Mouse (Mus musculus) embryonic facial prominence, embryonic 10.5 days (tissue): ENCODE data around the gene Epb41l2. TPM values are rescaled to one million over a fixed set of nuclear protein-coding genes. Genes with fewer than 3 reads are reported as not detected.

Source experiments
- DNase-seq: peaks from one replicate; pipeline ENCODE4 v3.0.0-alpha.2; 2017; ENCODE audit warnings: low spot score
- H3K27ac ChIP-seq: fragments of 300-500 bp; sonication (generic); replicated peaks from 2 replicates; pipeline ENCODE4 v1.5.1; 2016; ENCODE audit warnings: mild to moderate bottlenecking
- H3K27me3 ChIP-seq: fragments of 300-500 bp; sonication (generic); replicated peaks from 2 replicates; pipeline ENCODE4 v1.6.1; 2016; ENCODE audit warnings: low read depth, mild to moderate bottlenecking; ENCODE audit not compliant: poor library complexity, severe bottlenecking
- H3K36me3 ChIP-seq: fragments of 300-500 bp; sonication (generic); replicated peaks from 2 replicates; pipeline ENCODE4 v1.6.1; 2016; ENCODE audit warnings: mild to moderate bottlenecking, moderate library complexity
- H3K4me1 ChIP-seq: fragments of 300-500 bp; sonication (generic); 2 replicates; pipeline ENCODE4 v1.6.1; 2016
- H3K4me3 ChIP-seq: fragments of 300-500 bp; sonication (generic); 2 replicates; pipeline ENCODE4 v1.5.1; 2016; ENCODE audit warnings: mild to moderate bottlenecking, moderate library complexity
- H3K9me3 ChIP-seq: fragments of 300-500 bp; sonication (generic); 2 replicates; pipeline ENCODE4 v1.6.1; 2016; ENCODE audit warnings: mild to moderate bottlenecking
- WGBS: fragments of 180-500 bp; shearing (Covaris S2); methylation state at CpG from one replicate; pipeline ENCODE4 v1.1.7; 2016; 5-methylcytosine and 5-hydroxymethylcytosine counted together
- polyA plus RNA-seq: library from polyadenylated mRNA; unstranded; fragments of >200 nt; fragmentation: Nextera tagmentation; extraction: Ambion mirVana; gene quantifications from 2 replicates; pipeline ENCODE4 v1.2.1, GENCODE M21; 2016

The Epb41l2 gene
- polyA plus RNA-seq, 1 experiment from 2014 or later = 52.9 TPM

DNA sequence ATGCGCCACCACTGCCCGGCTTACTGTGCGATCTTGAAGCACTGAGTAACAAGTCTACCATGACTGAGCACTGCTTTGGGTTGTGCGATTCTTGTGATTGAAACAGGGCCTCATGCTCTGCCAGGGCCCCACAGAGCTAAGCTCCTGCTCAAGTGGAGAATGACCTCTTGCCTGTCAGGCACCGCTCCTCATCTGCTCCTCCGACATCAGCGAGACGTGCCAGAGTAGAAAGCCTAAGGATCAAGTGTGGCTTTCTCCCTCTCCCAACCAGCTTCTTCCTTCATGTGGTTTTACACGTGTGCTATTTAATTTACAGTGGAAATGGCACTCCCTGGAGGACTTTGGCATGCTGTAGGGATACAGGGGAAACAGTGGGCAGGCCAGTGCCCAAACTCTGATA is 10.1 kb downstream of the Epb41l2 start:
- DNase-seq = no peak
- peaks cover 75% of the 10 kb centered on the region for H3K4me1 ChIP-seq
- WGBS = 85% methylated on average over 9 of the region's 9 CpGs
- no peak overlapping the region for H3K4me3 ChIP-seq
- no peaks in the 10 kb centered on the region for H3K36me3 ChIP-seq
- H3K9me3 ChIP-seq = no peaks in the 10 kb centered on the region
- no peaks in the 10 kb centered on the region for H3K27me3 ChIP-seq
- peak overlapping the region; percentile 12; the same call in 1 of the 2 replicates for H3K27ac ChIP-seq

DNA sequence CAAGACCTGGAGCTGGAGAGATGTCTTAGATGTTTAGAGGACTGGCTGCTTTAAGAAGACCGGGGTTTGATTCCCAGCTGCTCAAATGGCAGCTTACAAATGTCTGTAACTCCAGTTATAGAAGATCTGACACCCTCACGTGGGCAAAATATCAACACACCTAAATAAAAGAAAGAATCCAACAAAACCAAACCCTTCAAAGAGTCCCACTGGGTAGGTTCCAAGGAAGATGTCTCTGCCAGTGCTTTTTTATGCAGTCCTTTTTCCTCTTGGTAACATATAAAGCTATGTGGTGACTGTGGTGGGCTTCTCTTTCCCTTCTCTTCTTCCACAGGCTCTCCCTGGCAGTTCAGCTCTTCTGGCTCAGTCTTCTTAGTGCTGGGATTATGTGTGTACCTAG is 11.7 kb downstream of the Epb41l2 start:
- H3K27ac ChIP-seq = peak overlapping the region; percentile 71
- no peaks in the 10 kb centered on the region for H3K36me3 ChIP-seq
- no peak overlapping the region for H3K4me3 ChIP-seq
- H3K9me3 ChIP-seq = no peaks in the 10 kb centered on the region
- 61% methylated on average over 2 of the region's 2 CpGs for WGBS
- DNase-seq = no peak
- H3K4me1 ChIP-seq = peaks cover 79% of the 10 kb centered on the region
- H3K27me3 ChIP-seq = no peaks in the 10 kb centered on the region

GRCm38 (mm10) chr10:25371915-25372371 is 12.3 kb downstream of the Epb41l2 start:
- Histone ChIP-seq H3K9me3 (no peaks in the 10 kb centered on the region), H3K4me3 (peak overlapping the region; percentile 9; the same call in 1 of the 2 replicates), H3K27ac (peak overlapping the region; percentile 67), H3K4me1 (peaks cover 73% of the 10 kb centered on the region), H3K36me3 (no peaks in the 10 kb centered on the region; the same call in 1 of the 2 replicates), H3K27me3 (no peaks in the 10 kb centered on the region)
- WGBS = 20% methylated on average over 3 of the region's 3 CpGs
- no peak for DNase-seq

DNA sequence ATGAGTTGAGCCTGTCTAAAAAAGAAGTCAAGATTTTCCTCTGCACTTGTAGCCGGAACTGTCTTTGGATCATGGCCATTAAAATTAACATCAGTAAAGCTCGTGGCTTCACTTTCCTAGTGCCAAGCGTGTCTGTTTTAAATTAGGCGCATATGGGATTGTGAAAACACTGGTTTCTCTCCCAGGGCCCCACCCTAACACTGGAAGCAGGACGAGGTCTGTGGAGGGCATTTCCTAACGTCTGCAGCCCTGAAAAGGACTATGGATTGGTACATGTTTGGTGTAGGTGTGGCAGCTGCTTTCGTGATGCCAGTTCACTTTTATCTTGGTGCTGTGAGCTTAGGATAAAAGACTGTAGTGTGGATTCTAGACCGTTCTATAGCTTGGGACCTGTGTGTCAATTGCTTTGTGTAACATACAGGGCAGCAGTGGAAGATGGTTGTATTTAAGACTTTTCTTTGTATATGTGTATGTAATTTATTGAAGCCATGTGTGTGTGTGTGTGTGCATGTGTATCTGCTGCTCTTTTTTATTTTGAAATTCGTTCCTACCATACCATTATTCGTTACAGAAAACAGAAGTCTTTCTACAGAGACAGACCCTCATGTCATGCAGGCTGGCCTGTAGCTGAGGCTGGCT is 13.0 kb downstream of the Epb41l2 start:
- peak; percentile 60 for DNase-seq
- H3K9me3 ChIP-seq = no peaks in the 10 kb centered on the region
- no peak overlapping the region for H3K4me3 ChIP-seq
- H3K27ac ChIP-seq = peak overlapping the region; percentile 74
- H3K4me1 ChIP-seq = peaks cover 68% of the 10 kb centered on the region
- no peaks in the 10 kb centered on the region for H3K27me3 ChIP-seq
- WGBS = 31% methylated on average over 10 of the region's 10 CpGs
- H3K36me3 ChIP-seq = peaks cover 4% of the 10 kb centered on the region

- H3K27me3 ChIP-seq = no peaks in the 10 kb centered on the region
- no peaks in the 10 kb centered on the region for H3K9me3 ChIP-seq
- no peak overlapping the region for H3K27ac ChIP-seq
- peaks cover 22% of the 10 kb centered on the region for H3K36me3 ChIP-seq
- no peak overlapping the region for H3K4me3 ChIP-seq
- H3K4me1 ChIP-seq = peaks cover 52% of the 10 kb centered on the region
- no peak for DNase-seq
- WGBS = 85% methylated on average over 4 of the region's 4 CpGs
Observed at GRCm38 (mm10) chr10:25375036-25375435, 15.4 kb downstream of the Epb41l2 start.

- H3K27ac ChIP-seq = no peak overlapping the region
- no peak for DNase-seq
- H3K9me3 ChIP-seq = no peaks in the 10 kb centered on the region
- H3K27me3 ChIP-seq = no peaks in the 10 kb centered on the region
- H3K4me1 ChIP-seq = peaks cover 27% of the 10 kb centered on the region
- no peak overlapping the region for H3K4me3 ChIP-seq
- 91% methylated on average over 6 of the region's 6 CpGs for WGBS
- peaks cover 22% of the 10 kb centered on the region for H3K36me3 ChIP-seq
Observed at GRCm38 (mm10) chr10:25380746-25381481, 21.3 kb downstream of the Epb41l2 start.

DNA sequence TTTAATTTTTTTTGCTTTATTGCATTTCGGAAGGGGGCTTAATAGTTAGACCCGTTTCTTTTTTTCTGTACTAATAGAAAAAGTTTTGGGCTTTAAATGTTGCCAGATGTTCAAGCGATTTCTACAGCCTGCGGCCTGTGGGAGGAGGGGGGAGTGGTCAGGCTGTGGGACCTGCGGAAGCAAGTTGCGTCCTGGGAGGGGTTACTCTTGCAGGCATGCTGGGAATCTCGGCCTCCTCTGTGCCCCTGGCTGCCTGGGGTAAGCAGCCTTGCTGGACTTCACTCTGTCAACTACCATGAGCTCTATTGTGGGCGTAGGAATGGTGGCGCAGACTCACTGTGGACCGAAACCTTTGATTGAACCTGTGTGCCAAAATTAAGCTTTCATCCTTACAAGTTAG is 22.4 kb downstream of the Epb41l2 start:
- WGBS = 25% methylated on average over 10 of the region's 10 CpGs
- peak overlapping the region; percentile 75 for H3K27ac ChIP-seq
- peak; percentile 84 for DNase-seq

GRCm38 (mm10) chr10:25383171-25383570 is 23.6 kb downstream of the Epb41l2 start:
- H3K27me3 ChIP-seq = no peaks in the 10 kb centered on the region
- no peak for DNase-seq
- no peak overlapping the region for H3K4me3 ChIP-seq
- 74% methylated on average over 5 of the region's 5 CpGs for WGBS
- peaks cover 12% of the 10 kb centered on the region for H3K36me3 ChIP-seq
- peaks cover 45% of the 10 kb centered on the region for H3K4me1 ChIP-seq
- no peaks in the 10 kb centered on the region for H3K9me3 ChIP-seq
- H3K27ac ChIP-seq = no peak overlapping the region

More for the DNA sequence above, 22.4 kb downstream of the Epb41l2 start:
- peak overlapping the region; percentile 25; the same call in 1 of the 2 replicates for H3K4me3 ChIP-seq
- no peaks in the 10 kb centered on the region for H3K27me3 ChIP-seq
- H3K4me1 ChIP-seq = peaks cover 37% of the 10 kb centered on the region
- H3K9me3 ChIP-seq = no peaks in the 10 kb centered on the region
- H3K36me3 ChIP-seq = peaks cover 22% of the 10 kb centered on the region

DNA sequence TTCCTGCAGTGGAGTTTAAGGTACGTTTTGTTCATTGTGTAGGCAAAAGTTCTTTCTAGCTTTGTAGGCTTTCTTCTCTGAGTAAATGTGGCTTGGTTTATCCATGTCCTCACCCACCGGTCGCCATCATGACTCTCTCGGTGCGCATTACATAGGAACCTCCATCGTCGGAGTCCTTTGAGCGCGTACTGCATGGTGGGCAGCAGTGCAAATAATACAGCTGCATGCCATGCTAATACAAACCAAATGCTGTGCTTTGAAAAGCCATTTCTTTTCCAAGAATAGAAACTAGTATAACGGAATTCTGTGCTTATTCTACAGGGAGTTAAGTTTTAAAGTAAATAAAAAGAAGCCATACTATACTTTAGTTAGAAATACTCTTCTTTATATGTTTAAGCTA is 24.8 kb downstream of the Epb41l2 start:
- no peak overlapping the region for H3K4me3 ChIP-seq
- no peak for DNase-seq
- peaks cover 1% of the 10 kb centered on the region; the same call in 1 of the 2 replicates for H3K36me3 ChIP-seq
- no peaks in the 10 kb centered on the region for H3K9me3 ChIP-seq
- 68% methylated on average over 10 of the region's 10 CpGs for WGBS
- no peak overlapping the region for H3K27ac ChIP-seq
- no peaks in the 10 kb centered on the region for H3K27me3 ChIP-seq
- H3K4me1 ChIP-seq = peaks cover 45% of the 10 kb centered on the region

GRCm38 (mm10) chr10:25385811-25386580 is 26.4 kb downstream of the Epb41l2 start:
- no peak for DNase-seq
- Histone ChIP-seq H3K4me3 (no peak overlapping the region), H3K27me3 (no peaks in the 10 kb centered on the region), H3K27ac (peak overlapping the region; percentile 72), H3K9me3 (no peaks in the 10 kb centered on the region), H3K4me1 (peaks cover 45% of the 10 kb centered on the region), H3K36me3 (no peaks in the 10 kb centered on the region)
- WGBS = 48% methylated on average over 13 of the region's 13 CpGs

DNA sequence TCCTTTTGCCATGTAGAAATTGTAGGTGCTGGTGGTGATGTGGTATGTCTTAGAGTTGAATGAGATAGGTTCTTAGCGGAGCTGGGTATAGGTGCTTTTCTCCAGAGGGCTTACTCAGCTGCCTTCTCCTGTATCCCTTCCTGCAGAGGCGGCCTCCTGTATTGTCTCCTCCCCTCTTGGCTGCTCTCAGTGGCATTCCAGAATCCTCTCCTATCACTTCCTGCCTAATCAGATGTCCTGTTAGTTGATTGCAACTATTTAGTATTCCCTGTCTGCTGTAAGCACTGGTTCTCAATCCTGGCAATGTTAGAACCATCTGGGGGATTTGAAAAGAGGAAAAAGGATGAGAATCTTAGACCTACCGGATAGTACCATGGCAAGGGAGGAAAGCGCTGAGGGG is 27.3 kb downstream of the Epb41l2 start:
- no peak for DNase-seq
- Histone ChIP-seq H3K27ac (peak overlapping the region; percentile 72), H3K36me3 (no peaks in the 10 kb centered on the region), H3K4me1 (peaks cover 45% of the 10 kb centered on the region), H3K4me3 (no peak overlapping the region), H3K9me3 (no peaks in the 10 kb centered on the region), H3K27me3 (no peaks in the 10 kb centered on the region)
- 81% methylated on average over 4 of the region's 4 CpGs for WGBS

DNA sequence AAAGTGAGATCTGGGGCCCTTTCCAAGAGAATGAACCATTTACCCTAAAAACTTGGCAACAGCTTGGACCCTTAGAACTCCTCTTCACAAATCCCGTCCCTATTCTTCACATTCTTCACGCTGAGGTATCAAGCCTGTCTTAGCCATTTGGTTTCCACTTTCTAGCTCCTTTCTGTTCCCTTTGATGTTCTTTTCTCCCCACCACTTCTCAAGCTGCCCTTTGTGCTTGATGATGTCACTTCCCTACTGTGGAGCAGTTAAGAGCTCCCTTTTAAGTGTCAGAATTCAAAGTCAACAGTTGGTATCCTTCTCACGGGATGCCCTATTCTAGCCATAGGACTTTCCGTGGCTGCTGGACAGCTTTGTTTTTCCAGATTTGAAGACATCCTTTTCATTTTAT is 27.7 kb downstream of the Epb41l2 start:
- Histone ChIP-seq H3K27ac (peak overlapping the region; percentile 72), H3K4me3 (no peak overlapping the region), H3K27me3 (no peaks in the 10 kb centered on the region), H3K36me3 (no peaks in the 10 kb centered on the region), H3K4me1 (peaks cover 41% of the 10 kb centered on the region), H3K9me3 (no peaks in the 10 kb centered on the region)
- no peak for DNase-seq
- WGBS = 53% methylated on average over 4 of the region's 4 CpGs
